Mouse (Mus musculus) heart, postnatal 0 days (tissue): ENCODE results near the gene Poc1b. TPM values are rescaled to one million over a fixed set of nuclear protein-coding genes. Genes with fewer than 3 reads are reported as not detected.

Experiments used
- ATAC-seq: fragments of 200-750 bp; cut with Nextera tagmentation; 2 replicates; pipeline ENCODE4 v1.8.0; 2017; ENCODE audit warnings: low read depth, moderate number of reproducible peaks, moderate library complexity; ENCODE audit not compliant: insufficient read depth
- DNase-seq: peaks from one replicate; pipeline ENCODE4 v3.0.0-alpha.2; 2016; ENCODE audit warnings: low spot score
- H3K27ac ChIP-seq: fragments of 300-500 bp; sonication (generic); 2 replicates; pipeline ENCODE4 v1.5.1; 2014; ENCODE audit warnings: low read depth, mild to moderate bottlenecking
- H3K27me3 ChIP-seq: fragments of 300-500 bp; sonication (generic); 2 replicates; pipeline ENCODE4 v1.6.1; 2014; ENCODE audit warnings: low read length, mixed read lengths; ENCODE audit not compliant: control insufficient read depth, insufficient read depth
- H3K36me3 ChIP-seq: fragments of 300-500 bp; sonication (generic); replicated peaks from 2 replicates; pipeline ENCODE4 v1.6.1; 2014; ENCODE audit warnings: low read length, mixed read lengths; ENCODE audit not compliant: control insufficient read depth, insufficient read depth
- H3K4me1 ChIP-seq: fragments of 300-500 bp; sonication (generic); 2 replicates; pipeline ENCODE4 v1.6.1; 2014; ENCODE audit warnings: antibody characterized with exemption; ENCODE audit not compliant: control insufficient read depth, insufficient read depth
- H3K4me2 ChIP-seq: fragments of 300-500 bp; sonication (generic); 2 replicates; pipeline ENCODE4 v1.6.1; 2014; ENCODE audit warnings: low read depth, mild to moderate bottlenecking, low read length, moderate library complexity
- H3K4me3 ChIP-seq: fragments of 300-500 bp; sonication (generic); 2 replicates; pipeline ENCODE4 v1.5.1; 2014; ENCODE audit warnings: low read depth, low read length
- H3K9ac ChIP-seq: fragments of 300-500 bp; sonication (generic); replicated peaks from 2 replicates; pipeline ENCODE4 v1.6.1; 2014; ENCODE audit warnings: low read depth, low read length, mixed read lengths
- H3K9me3 ChIP-seq: fragments of 300-500 bp; sonication (generic); replicated peaks from 2 replicates; pipeline ENCODE4 v1.6.1; 2016; ENCODE audit warnings: low read length; ENCODE audit not compliant: control insufficient read depth
- CTCF ChIP-seq: IDR thresholded peaks from 2 replicates; pipeline ENCODE4 v1.5.1; 2016; ENCODE audit warnings: antibody characterized with exemption, control low read depth, low read depth
- EP300 ChIP-seq: IDR thresholded peaks from 2 replicates; pipeline ENCODE4 v1.6.1; 2016; ENCODE audit warnings: antibody characterized with exemption, low read depth
- WGBS: fragments of 180-500 bp; shearing (Covaris S2); extraction: QIAGEN DNeasy Blood & Tissue Kit; methylation state at CpG from one replicate; pipeline ENCODE4 v1.1.7; 2014; 5-methylcytosine and 5-hydroxymethylcytosine counted together
- polyA plus RNA-seq: library from polyadenylated mRNA; unstranded; fragments of >200 nt; fragmentation: Nextera tagmentation; extraction: Ambion mirVana; gene quantifications from 2 replicates; pipeline ENCODE4 v1.2.1, GENCODE M21; 2015
- total RNA-seq: library from RNA; depleted of rRNA; stranded (reverse); fragments of >200 nt; gene quantifications from 2 replicates; pipeline ENCODE4 v1.2.3, GENCODE M21; 2014; ENCODE audit warnings: low replicate concordance; rRNA removed

Gene Poc1b
- total RNA-seq (5.2 and 7.4 TPM in 2 replicates), polyA plus RNA-seq (3.2 and 3.6 TPM in 2 replicates)

DNA sequence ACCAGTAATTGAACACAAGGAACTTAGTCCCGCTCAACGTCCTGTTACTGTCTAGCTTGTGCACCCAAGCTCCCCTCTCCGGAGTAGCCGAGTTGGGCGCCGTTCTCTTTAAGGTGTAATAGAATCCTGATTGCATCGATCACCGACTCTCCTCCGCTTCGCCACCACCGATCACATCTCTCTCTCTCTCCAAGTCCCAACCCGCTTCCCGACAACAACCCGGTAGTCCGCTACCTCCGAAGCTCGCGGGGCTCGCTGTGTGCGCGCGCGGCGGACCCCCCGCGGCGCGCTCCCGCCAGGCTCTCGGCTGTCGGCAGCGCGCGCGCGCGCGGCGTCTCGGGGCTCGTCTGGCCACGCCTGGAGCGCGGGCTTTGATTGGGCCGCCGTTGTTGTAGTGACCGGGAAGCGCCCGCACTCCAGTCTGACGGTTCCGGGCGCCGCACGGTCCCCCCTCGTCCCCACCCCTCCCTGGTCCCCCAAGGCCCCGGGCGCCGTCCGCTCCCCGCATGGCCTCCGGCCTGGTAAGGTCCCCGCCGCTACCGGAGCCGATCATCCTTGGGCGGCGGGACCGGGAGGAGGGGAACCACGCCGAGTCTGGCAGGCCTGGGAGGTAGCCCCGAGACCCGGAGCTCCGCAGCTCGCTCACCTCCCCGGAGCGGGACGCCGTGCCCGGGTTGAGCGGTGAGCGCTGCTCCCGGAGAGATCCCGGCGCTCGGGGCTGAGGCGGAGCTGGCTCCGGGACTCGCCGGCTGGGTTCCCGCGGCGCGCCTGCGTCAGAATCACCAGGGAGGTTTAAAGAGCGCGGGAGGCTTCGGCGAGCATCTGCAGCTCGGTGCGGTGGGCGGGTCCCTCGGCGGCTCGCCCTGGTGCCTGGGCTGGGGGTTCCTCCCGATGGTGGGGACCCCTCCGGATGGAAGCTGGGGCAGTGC lies at the start of gene Poc1b:
Poc1b (plus strand) TSS at position 334 of the 929 bp plus-strand sequence.
- no peak for TF ChIP-seq EP300
- TF ChIP-seq CTCF: no peak
- peak within 1 kb of the TSS; percentile 90 for H3K9ac ChIP-seq
- 0 out of 2 replicates have a peak, but pooled peaks cover 5% of the 10 kb centered on the region for H3K36me3 ChIP-seq
- WGBS: under 1% methylated on average over 100 of the region's 106 CpGs
- DNase-seq (peak; percentile 81), ATAC-seq (peak; percentile 89)
- H3K4me3 ChIP-seq: peak within 1 kb of the TSS; percentile 100
- peak within 1 kb of the TSS; percentile 100 for H3K4me2 ChIP-seq
- no peaks in the 10 kb centered on the region for H3K9me3 ChIP-seq
- peak within 1 kb of the TSS; percentile 86 for H3K27ac ChIP-seq
- H3K4me1 ChIP-seq: peaks cover 5% of the 10 kb centered on the region; the same call in 1 of the 2 replicates
- no peaks in the 10 kb centered on the region for H3K27me3 ChIP-seq

DNA sequence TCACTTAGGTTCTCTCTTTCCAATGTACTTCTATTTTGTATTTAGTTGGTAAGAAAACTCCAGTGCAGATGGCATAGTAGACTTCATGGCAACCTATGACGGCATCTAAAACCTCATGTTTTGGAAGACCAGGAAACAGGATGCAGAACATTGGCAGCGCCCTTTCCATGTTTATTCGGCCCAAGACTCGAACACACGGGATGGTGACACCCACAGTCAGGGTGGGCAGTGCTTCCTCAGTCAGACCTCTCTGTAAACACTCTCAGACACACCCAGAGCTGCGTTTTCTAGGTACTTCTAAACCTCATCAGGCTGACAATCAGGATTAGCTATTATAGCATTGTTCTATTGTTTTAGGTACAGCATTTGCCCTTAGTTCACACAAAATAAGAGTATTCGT lies 46.2 kb upstream of the Poc1b start:
- no peak overlapping the region for H3K4me3 ChIP-seq
- no peak overlapping the region for H3K4me2 ChIP-seq
- no peak for DNase-seq
- WGBS: 75% methylated on average over 7 of the region's 7 CpGs
- no peak for ATAC-seq
- no peak overlapping the region for H3K27ac ChIP-seq
- no peak overlapping the region for H3K9ac ChIP-seq
- no peaks in the 10 kb centered on the region for H3K27me3 ChIP-seq
- H3K9me3 ChIP-seq: no peaks in the 10 kb centered on the region
- no peaks in the 10 kb centered on the region for H3K4me1 ChIP-seq
- no peaks in the 10 kb centered on the region for H3K36me3 ChIP-seq
- TF ChIP-seq EP300 (no peak), CTCF (no peak)

DNA sequence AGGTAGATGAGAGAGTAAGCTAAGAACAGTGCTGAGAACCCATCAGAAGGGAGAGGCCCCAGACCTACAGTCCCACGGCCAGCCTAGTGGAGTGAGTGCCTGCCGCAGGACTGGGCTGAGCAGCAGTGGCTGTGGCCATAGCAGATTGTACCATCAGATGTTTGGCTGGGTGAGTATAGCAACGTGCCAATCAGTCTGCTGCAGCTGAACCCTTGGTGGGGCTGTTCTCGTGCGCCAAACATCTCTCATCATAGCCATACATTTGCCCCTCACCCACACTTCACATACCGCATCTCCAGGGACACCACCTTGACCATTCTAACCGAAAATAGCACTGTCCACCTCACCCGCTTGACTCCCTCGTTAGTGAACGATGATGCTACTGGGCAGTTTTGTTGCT lies 45.4 kb upstream of the Poc1b start:
- TF ChIP-seq EP300: no peak
- no peak for TF ChIP-seq CTCF
- ATAC-seq: no peak
- Histone ChIP-seq H3K27ac (no peak overlapping the region), H3K4me3 (no peak overlapping the region), H3K4me1 (no peaks in the 10 kb centered on the region), H3K27me3 (no peaks in the 10 kb centered on the region), H3K36me3 (no peaks in the 10 kb centered on the region), H3K4me2 (no peak overlapping the region), H3K9me3 (no peaks in the 10 kb centered on the region), H3K9ac (no peak overlapping the region)
- DNase-seq: no peak
- WGBS: 77% methylated on average over 10 of the region's 10 CpGs

DNA sequence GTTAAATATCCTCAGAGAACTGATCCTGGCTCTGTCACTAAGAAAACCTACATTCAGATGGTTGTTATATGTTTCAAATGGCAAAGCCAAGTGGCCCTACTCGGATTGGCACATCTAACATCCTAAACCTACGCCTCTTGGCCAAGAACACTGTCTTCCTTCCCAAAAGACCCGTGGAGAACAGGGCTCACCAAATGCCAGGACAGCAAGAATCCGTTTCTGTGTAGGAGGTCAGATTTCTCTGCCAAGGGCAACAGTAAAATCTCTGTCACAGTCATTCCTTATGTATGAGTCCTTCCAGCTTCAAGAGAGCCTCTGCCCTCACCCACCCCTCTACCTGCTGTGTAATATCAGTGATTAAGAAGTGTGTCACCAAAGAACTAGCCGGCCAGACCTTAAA lies 44.3 kb upstream of the Poc1b start:
- Histone ChIP-seq H3K4me1 (no peaks in the 10 kb centered on the region), H3K9me3 (no peaks in the 10 kb centered on the region), H3K27me3 (no peaks in the 10 kb centered on the region), H3K4me2 (no peak overlapping the region), H3K4me3 (no peak overlapping the region), H3K27ac (no peak overlapping the region), H3K9ac (no peak overlapping the region), H3K36me3 (no peaks in the 10 kb centered on the region)
- WGBS: 63% methylated on average over 5 of the region's 5 CpGs
- ATAC-seq (no peak), DNase-seq (no peak)
- no peak for TF ChIP-seq CTCF
- no peak for TF ChIP-seq EP300

DNA sequence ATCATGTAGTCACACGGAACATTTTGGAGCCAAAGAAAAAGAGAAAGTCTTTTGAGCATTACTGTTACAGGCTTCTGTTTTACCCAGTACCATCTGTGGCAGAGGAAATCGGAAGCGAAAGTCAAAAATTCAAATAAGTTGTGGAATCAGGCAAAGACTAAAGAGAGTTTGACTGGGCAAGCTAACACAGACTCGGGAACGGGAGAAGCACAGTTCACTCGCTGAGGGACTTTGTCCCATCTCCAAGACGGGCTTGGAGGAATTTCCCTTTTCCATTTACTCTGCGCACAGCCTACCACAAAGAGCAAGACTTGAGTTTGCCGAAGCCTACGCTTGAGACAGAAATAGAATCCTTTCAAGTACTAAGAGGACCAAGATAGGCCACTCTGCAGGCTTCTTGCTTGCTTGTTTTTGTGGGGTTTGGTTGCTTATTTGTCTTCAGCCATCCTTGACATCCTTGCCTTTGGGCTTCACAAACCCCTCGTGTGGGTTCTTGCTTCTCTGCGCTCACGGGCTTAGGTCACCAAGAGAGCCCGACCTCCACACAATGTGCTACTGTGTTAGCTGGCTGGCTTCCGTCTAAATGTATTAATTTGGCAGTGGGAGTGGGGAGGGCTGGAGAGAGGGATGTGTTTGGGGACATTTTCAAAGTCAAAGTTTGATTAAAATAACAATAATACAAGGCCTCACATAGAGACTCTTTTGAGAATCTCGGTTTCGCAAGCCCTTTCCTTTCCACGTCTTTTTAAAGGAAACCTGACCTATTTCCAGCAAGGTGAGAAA lies 30.5 kb upstream of the Poc1b start:
- Histone ChIP-seq H3K27me3 (no peaks in the 10 kb centered on the region), H3K9ac (no peak overlapping the region), H3K36me3 (no peaks in the 10 kb centered on the region), H3K4me2 (no peak overlapping the region), H3K27ac (no peak overlapping the region), H3K4me3 (no peak overlapping the region), H3K4me1 (no peaks in the 10 kb centered on the region), H3K9me3 (no peaks in the 10 kb centered on the region)
- 64% methylated on average over 18 of the region's 18 CpGs for WGBS
- DNase-seq: no peak
- ATAC-seq: no peak
- TF ChIP-seq EP300: no peak
